ENCODE assay signal across 11 mouse cellular contexts in genomic region chr14:75069356-75069979, GRCm38 (mm10). TPM values are rescaled to one million over a fixed set of nuclear protein-coding genes. Genes with fewer than 3 reads are reported as not detected.
A peak's percentile ranks its signal among the peaks of the same experiment; 100 is the strongest.
DNase-seq lines count a peak whose midpoint lies in the region; ATAC-seq lines count a peak whose summit lies in the region.
"Had no signal": no experiment of that assay in that cellular context is flagged by ENCODE, and none has a peak within 500 bp of the region (broad histone marks: within the 10 kb centered on the region; RNA-seq: fewer than 3 reads in every experiment).

No protein-coding gene starts in this region.

- intact Hi-C loops in left cerebral cortex, postnatal 10 days (cut with DNase I), result loop anchor here (5.0 to 10.0 kb wide), 2 partner anchors 63 to 265 kb away; partner anchors contain the start of genes Lcp1 and Lrrc63

- peak overlapping the region; percentile 44; the same call in 1 of the 2 replicates for H3K4me2 ChIP-seq in liver, embryonic 16.5 days (ENCODE audit: low read depth, low read length)
- H3K4me2 ChIP-seq in forebrain, embryonic 14.5 days (ENCODE audit: low read length), result no peak overlapping the region
- H3K4me2 ChIP-seq: limb, embryonic 12.5 days had no signal

- no peak overlapping the region for H3K4me3 ChIP-seq in liver, embryonic 16.5 days (ENCODE audit: low read depth, low read length)
- H3K4me3 ChIP-seq in forebrain, embryonic 14.5 days (ENCODE audit: low read depth, low read length), result no peak overlapping the region
- H3K4me3 ChIP-seq: embryonic facial prominence, embryonic 10.5 days; limb, embryonic 12.5 days had no signal

- H3K4me1 ChIP-seq in liver, embryonic 16.5 days (ENCODE audit: control insufficient read depth, low read depth, low read length), result no peaks in the 10 kb centered on the region
- H3K4me1 ChIP-seq in forebrain, embryonic 14.5 days (ENCODE audit: control insufficient read depth, insufficient read depth, low read length), result no peaks in the 10 kb centered on the region
- H3K4me1 ChIP-seq: embryonic facial prominence, embryonic 10.5 days; limb, embryonic 12.5 days had no signal

- no peak overlapping the region for H3K9ac ChIP-seq in liver, embryonic 16.5 days (ENCODE audit: low read depth, low read length)
- H3K9ac ChIP-seq in forebrain, embryonic 14.5 days (ENCODE audit: low read length), result no peak overlapping the region
- H3K9ac ChIP-seq: limb, embryonic 12.5 days had no signal

- no peaks in the 10 kb centered on the region for H3K9me3 ChIP-seq in liver, embryonic 16.5 days (replicated peaks; ENCODE audit: control insufficient read depth, low read length)
- no peaks in the 10 kb centered on the region for H3K9me3 ChIP-seq in forebrain, embryonic 14.5 days (replicated peaks; ENCODE audit: control insufficient read depth, low read length)
- H3K9me3 ChIP-seq: embryonic facial prominence, embryonic 10.5 days; limb, embryonic 12.5 days had no signal

- DNase-seq in B cell, adult 2 months, result peak; percentile 47 to 52
- peak; percentile 77 for DNase-seq in naive thymus-derived CD4-positive, alpha-beta T cell, adult 2 months (ENCODE audit: low read depth)
- DNase-seq in left cerebral cortex, postnatal 10 days (ENCODE audit: extremely low spot score in 1 of 2, low spot score in 2 of 2), result no peak
- no peak for DNase-seq in forebrain, embryonic 14.5 days (ENCODE audit: low spot score)
- DNase-seq in frontal cortex, adult 2 months (ENCODE audit: extremely low spot score in 1 of 2, low spot score in 1 of 2), result no peak
- DNase-seq: right cerebral cortex, adult 18-20 months had no signal

- H3K36me3 ChIP-seq in liver, embryonic 16.5 days (ENCODE audit: control insufficient read depth, insufficient read depth), result no peaks in the 10 kb centered on the region
- no peaks in the 10 kb centered on the region for H3K36me3 ChIP-seq in forebrain, embryonic 14.5 days (ENCODE audit: control insufficient read depth, insufficient read depth, low read length)
- H3K36me3 ChIP-seq: embryonic facial prominence, embryonic 10.5 days; limb, embryonic 12.5 days had no signal

- peak; percentile 75 for ATAC-seq in activated CD4-positive, CD25-positive, alpha-beta regulatory T cell, adult 4 months
- peak; percentile 56 for ATAC-seq in liver, embryonic 16.5 days (ENCODE audit: low read depth)
- ATAC-seq in forebrain, embryonic 14.5 days, result no peak
- ATAC-seq in erythroid progenitor cell, adult 5-6 weeks (replicated peaks; ENCODE audit: low FRiP score, poor library complexity, severe bottlenecking), result no peak

- H3K27me3 ChIP-seq in liver, embryonic 16.5 days (ENCODE audit: control insufficient read depth, insufficient read depth, low read depth, low read length), result no peaks in the 10 kb centered on the region
- H3K27me3 ChIP-seq in forebrain, embryonic 14.5 days (replicated peaks; ENCODE audit: control insufficient read depth, insufficient read depth, low read length), result no peaks in the 10 kb centered on the region
- H3K27me3 ChIP-seq: limb, embryonic 12.5 days had no signal

- 17% methylated on average over 7 of the region's 7 CpGs for WGBS in liver, embryonic 16.5 days (ENCODE audit: insufficient replicate concordance)
- WGBS in forebrain, embryonic 14.5 days, result 77% methylated on average over 7 of the region's 7 CpGs

- peak overlapping the region; percentile 72 for H3K27ac ChIP-seq in liver, embryonic 16.5 days (ENCODE audit: low read length)
- no peak overlapping the region for H3K27ac ChIP-seq in forebrain, embryonic 14.5 days (ENCODE audit: low read depth, low read length)
- H3K27ac ChIP-seq: embryonic facial prominence, embryonic 10.5 days; limb, embryonic 12.5 days had no signal

RNA-seq across cellular contexts. Expression of gene Rubcnl, which starts 53.6 kb away (rescaled TPM):
- 1 to 10 TPM in 1 of 2 experiments, under 1 TPM in 1; 0.12 to 1.3 TPM for polyA plus RNA-seq in activated CD4-positive, CD25-positive, alpha-beta regulatory T cell, adult 4 months (2017; shearing (Covaris generic))
- 0.23 and 0.33 TPM in 2 replicates for polyA plus RNA-seq in liver, embryonic 16.5 days (2015; fragmentation: Nextera tagmentation; extraction: Ambion mirVana)
- 1 to 10 TPM in 1 of 2 experiments, under 1 TPM in 1; 0.77 to 1.2 TPM for total RNA-seq in left cerebral cortex, postnatal 10 days (2021)
- polyA plus RNA-seq in forebrain, embryonic 14.5 days (2014; fragmentation: Nextera tagmentation; extraction: Ambion mirVana), result 0.19 and 0.30 TPM in 2 replicates
- total RNA-seq in erythroid progenitor cell, adult 5-6 weeks (2015; ENCODE audit: low replicate concordance), result 1.8 and 5.0 TPM in 2 replicates
- total RNA-seq in erythroid progenitor cell, adult 5-6 weeks (2017; ENCODE audit: low replicate concordance), result 1.3 and 2.6 TPM in 2 replicates
- polyA plus RNA-seq in frontal cortex, adult 2 months (2012; rRNA removed), result 1.1 and 1.4 TPM in 2 replicates

Comparison
In these comparisons a context has a peak if more than half of its experiments do, and no peak if none do; other contexts are left out.
1. DNase-seq: peak in B cell, adult 2 months (2 of 2) and naive thymus-derived CD4-positive, alpha-beta T cell, adult 2 months (single experiment); none in left cerebral cortex, postnatal 10 days (0 of 2), forebrain, embryonic 14.5 days (single experiment) and frontal cortex, adult 2 months (0 of 2).
2. ATAC-seq: peak in activated CD4-positive, CD25-positive, alpha-beta regulatory T cell, adult 4 months (single experiment) and liver, embryonic 16.5 days (single experiment); none in forebrain, embryonic 14.5 days (single experiment) and erythroid progenitor cell, adult 5-6 weeks (single experiment).